ENCODE assay signal across 14 mouse cellular contexts in genomic region chr6:10156097-10156496, GRCm38 (mm10).
DNase-seq lines count a peak whose midpoint lies in the region; ATAC-seq and TF ChIP-seq lines count a peak whose summit lies in the region.
"Had no signal": no experiment of that assay in that cellular context is flagged by ENCODE, and none has a peak within 500 bp of the region (broad histone marks: within the 10 kb centered on the region; RNA-seq: fewer than 3 reads in every experiment).

No protein-coding gene starts in this region.

- DNase-seq in hindbrain, postnatal 0 days (ENCODE audit: low spot score), result peak; percentile 56
- no peak for DNase-seq in midbrain, embryonic 11.5 days (ENCODE audit: low spot score, missing footprints)
- peak; percentile 35 for DNase-seq in ZHBTc4 (ENCODE audit: low read depth, low spot score)
- DNase-seq in retina, embryonic 14.5 days (ENCODE audit: low spot score), result peak; percentile 55
- no peak for DNase-seq in gastrocnemius, postnatal 14 days
- DNase-seq: heart, postnatal 14 days; liver, embryonic 13.5 days; lung, postnatal 4 days; thymus, adult 18-20 months had no signal

- H3K9me3 ChIP-seq in hindbrain, postnatal 0 days (ENCODE audit: low read length), result no peaks in the 10 kb centered on the region
- no peaks in the 10 kb centered on the region for H3K9me3 ChIP-seq in hindbrain, embryonic 13.5 days
- no peaks in the 10 kb centered on the region for H3K9me3 ChIP-seq in midbrain, embryonic 11.5 days (ENCODE audit: control insufficient read depth, low read length)
- 0 out of 2 replicates have a peak, but pooled peaks cover 2% of the 10 kb centered on the region for H3K9me3 ChIP-seq in midbrain, embryonic 13.5 days
- H3K9me3 ChIP-seq: G1E; liver, embryonic 13.5 days had no signal

- no peak overlapping the region for H3K27ac ChIP-seq in hindbrain, postnatal 0 days
- H3K27ac ChIP-seq in hindbrain, embryonic 13.5 days, result no peak overlapping the region
- no peak overlapping the region for H3K27ac ChIP-seq in midbrain, embryonic 11.5 days (ENCODE audit: low read depth, low read length)
- no peak overlapping the region for H3K27ac ChIP-seq in midbrain, embryonic 13.5 days
- H3K27ac ChIP-seq: liver, embryonic 13.5 days had no signal

- ATAC-seq in hindbrain, postnatal 0 days, result no peak
- ATAC-seq in hindbrain, embryonic 13.5 days (ENCODE audit: low FRiP score), result no peak
- peak; percentile 40; the same call in 1 of the 2 replicates for ATAC-seq in midbrain, embryonic 11.5 days (ENCODE audit: low FRiP score)
- no peak for ATAC-seq in midbrain, embryonic 13.5 days
- ATAC-seq in megakaryocyte-erythroid progenitor cell, adult 5-6 weeks (replicated peaks; ENCODE audit: low FRiP score, low TSS enrichment, poor library complexity, severe bottlenecking), result no peak

- no peak overlapping the region for H3K9ac ChIP-seq in hindbrain, postnatal 0 days (replicated peaks; ENCODE audit: low read length)
- no peak overlapping the region for H3K9ac ChIP-seq in hindbrain, embryonic 13.5 days
- H3K9ac ChIP-seq in midbrain, embryonic 11.5 days (ENCODE audit: low read length), result no peak overlapping the region
- H3K9ac ChIP-seq in midbrain, embryonic 13.5 days (replicated peaks), result no peak overlapping the region
- H3K9ac ChIP-seq: liver, embryonic 13.5 days had no signal

- no peak overlapping the region for H3K4me2 ChIP-seq in hindbrain, postnatal 0 days (ENCODE audit: low read depth, low read length)
- H3K4me2 ChIP-seq in hindbrain, embryonic 13.5 days, result no peak overlapping the region
- no peak overlapping the region for H3K4me2 ChIP-seq in midbrain, embryonic 11.5 days
- H3K4me2 ChIP-seq in midbrain, embryonic 13.5 days (replicated peaks), result no peak overlapping the region
- H3K4me2 ChIP-seq: liver, embryonic 13.5 days had no signal

- no peaks in the 10 kb centered on the region for H3K27me3 ChIP-seq in hindbrain, postnatal 0 days (ENCODE audit: insufficient read depth, low read length)
- H3K27me3 ChIP-seq in hindbrain, embryonic 13.5 days, result no peaks in the 10 kb centered on the region
- no peaks in the 10 kb centered on the region for H3K27me3 ChIP-seq in midbrain, embryonic 11.5 days (ENCODE audit: control insufficient read depth, insufficient read depth, low read length)
- H3K27me3 ChIP-seq in midbrain, embryonic 13.5 days, result no peaks in the 10 kb centered on the region
- H3K27me3 ChIP-seq: liver, embryonic 13.5 days had no signal

- H3K4me3 ChIP-seq in hindbrain, postnatal 0 days (ENCODE audit: low read length), result no peak overlapping the region
- no peak overlapping the region for H3K4me3 ChIP-seq in hindbrain, embryonic 13.5 days
- H3K4me3 ChIP-seq in midbrain, embryonic 11.5 days (ENCODE audit: low read depth, low read length), result no peak overlapping the region
- H3K4me3 ChIP-seq in midbrain, embryonic 13.5 days (replicated peaks), result no peak overlapping the region
- H3K4me3 ChIP-seq: liver, embryonic 13.5 days; myocyte had no signal

- no peaks in the 10 kb centered on the region for H3K4me1 ChIP-seq in hindbrain, postnatal 0 days (ENCODE audit: insufficient read depth, low read length)
- H3K4me1 ChIP-seq in hindbrain, embryonic 13.5 days (replicated peaks), result no peaks in the 10 kb centered on the region
- H3K4me1 ChIP-seq in midbrain, embryonic 11.5 days (ENCODE audit: control insufficient read depth, insufficient read depth, low read length), result no peaks in the 10 kb centered on the region
- H3K4me1 ChIP-seq in midbrain, embryonic 13.5 days (replicated peaks), result no peaks in the 10 kb centered on the region
- H3K4me1 ChIP-seq: liver, embryonic 13.5 days had no signal

- H3K36me3 ChIP-seq in hindbrain, postnatal 0 days (ENCODE audit: insufficient read depth, low read length), result no peaks in the 10 kb centered on the region
- H3K36me3 ChIP-seq in hindbrain, embryonic 13.5 days, result no peaks in the 10 kb centered on the region
- no peaks in the 10 kb centered on the region for H3K36me3 ChIP-seq in midbrain, embryonic 11.5 days (ENCODE audit: control insufficient read depth, insufficient read depth, low read length)
- no peaks in the 10 kb centered on the region for H3K36me3 ChIP-seq in midbrain, embryonic 13.5 days
- H3K36me3 ChIP-seq: G1E; liver, embryonic 13.5 days had no signal

- 60% methylated on average over 2 of the region's 2 CpGs for WGBS in hindbrain, postnatal 0 days
- WGBS in hindbrain, embryonic 13.5 days, result 63% methylated on average over 2 of the region's 2 CpGs
- WGBS in midbrain, embryonic 11.5 days, result 65% methylated on average over 2 of the region's 2 CpGs
- 68% methylated on average over 2 of the region's 2 CpGs for WGBS in midbrain, embryonic 13.5 days

- intact Hi-C loops in gastrocnemius, postnatal 14 days (cut with DNase I; ENCODE audit: low total_unique reads), result no loop called here

- TF ChIP-seq CTCF in hindbrain, postnatal 0 days (IDR thresholded peaks at IDR 0.05; ENCODE audit: low read depth), result peak; percentile 53

Comparison
In these comparisons a context has a peak if more than half of its experiments do, and no peak if none do; other contexts are left out.
1. DNase-seq: peak in hindbrain, postnatal 0 days (single experiment), ZHBTc4 (single experiment) and retina, embryonic 14.5 days (single experiment); none in midbrain, embryonic 11.5 days (single experiment) and gastrocnemius, postnatal 14 days (single experiment).